Mouse (Mus musculus) MEL (cell line): ENCODE data around the gene Cbx6. TPM values are rescaled to one million over a fixed set of nuclear protein-coding genes. Genes with fewer than 3 reads are reported as not detected.

Source experiments
- DNase-seq: peaks from one replicate; pipeline ENCODE4 v3.0.0; 2011; ENCODE audit warnings: low read depth, low spot score
- H3K27ac ChIP-seq: 2 replicates; pipeline ENCODE4 v1.5.1; 2012; ENCODE audit warnings: low read depth, mild to moderate bottlenecking, control low read depth, low read length, moderate library complexity; ENCODE audit not compliant: control insufficient read depth
- H3K27me3 ChIP-seq, 2 experiments: fragments of 150-350 bp in 1 of 2; sonication (generic) in 1 of 2; 2 replicates each; pipeline ENCODE4 v1.6.1; 2012; ENCODE audit warnings: low read length in 2 of 2, mild to moderate bottlenecking in 2 of 2, improper control_type of control experiment in 1 of 2, moderate library complexity in 1 of 2; ENCODE audit not compliant: insufficient read depth in 2 of 2, control insufficient read depth in 1 of 2
- H3K36me3 ChIP-seq, 2 experiments: 2 replicates each; pipeline ENCODE4 v1.6.1; 2012 to 2014; ENCODE audit warnings: low read length in 2 of 2, improper control_type of control experiment in 1 of 2, inconsistent platforms in 1 of 2, mild to moderate bottlenecking in 1 of 2; ENCODE audit not compliant: insufficient read depth in 2 of 2, control insufficient read depth in 1 of 2
- H3K4me1 ChIP-seq, 2 experiments: fragments of 150-350 bp in 1 of 2; sonication (generic) in 1 of 2; 2 replicates each; pipeline ENCODE4 v1.6.1; 2012; ENCODE audit warnings: low read length in 2 of 2, improper control_type of control experiment in 1 of 2, mild to moderate bottlenecking in 1 of 2; ENCODE audit not compliant: insufficient read depth in 2 of 2, control insufficient read depth in 1 of 2
- H3K4me3 ChIP-seq, 2 experiments: fragments of 150-350 bp in 1 of 2; sonication (generic) in 1 of 2; 2 replicates each; pipeline ENCODE4 v1.5.1; 2012; ENCODE audit warnings: low read depth in 2 of 2, low read length in 2 of 2, mild to moderate bottlenecking in 2 of 2, moderate library complexity in 2 of 2, control low read depth in 1 of 2, improper control_type of control experiment in 1 of 2; ENCODE audit not compliant: control insufficient read depth in 1 of 2, insufficient read depth in 1 of 2
- H3K79me2 ChIP-seq: 2 replicates; pipeline ENCODE4 v1.6.1; 2012; ENCODE audit warnings: mild to moderate bottlenecking, low read length, moderate library complexity; ENCODE audit not compliant: control insufficient read depth, poor library complexity, insufficient read depth
- H3K9ac ChIP-seq: 2 replicates; pipeline ENCODE4 v1.6.1; 2012; ENCODE audit warnings: low read depth, mild to moderate bottlenecking, control low read depth, low read length, moderate library complexity; ENCODE audit not compliant: control insufficient read depth, poor library complexity, severe bottlenecking
- H3K9me3 ChIP-seq: fragments of 150-350 bp; sonication (generic); replicated peaks from 2 replicates; pipeline ENCODE4 v1.6.1; 2012; ENCODE audit warnings: mild to moderate bottlenecking, low read length, improper control_type of control experiment, moderate library complexity; ENCODE audit not compliant: insufficient read depth
- BHLHE40 ChIP-seq: IDR thresholded peaks from 2 replicates; pipeline ENCODE4 v1.6.1; 2012; ENCODE audit warnings: low read depth, mild to moderate bottlenecking, inconsistent platforms, low read length, improper control_type of control experiment, borderline replicate concordance
- CHD2 ChIP-seq: IDR thresholded peaks from 2 replicates; pipeline ENCODE4 v1.6.1; 2011; ENCODE audit warnings: low read length, improper control_type of control experiment
- CTCF ChIP-seq, 3 experiments: IDR thresholded peaks in 2 of 3; conservative IDR thresholded peaks in 1 of 3; 2 replicates each; pipeline ENCODE4 v1.5.1; 2011 to 2012; ENCODE audit warnings: low read length in 3 of 3, low read depth in 2 of 3, mild to moderate bottlenecking in 2 of 3, improper control_type of control experiment in 1 of 3, inconsistent platforms in 1 of 3, mixed read lengths in 1 of 3, moderate library complexity in 1 of 3; ENCODE audit not compliant: control insufficient read depth in 1 of 3, insufficient read depth in 1 of 3, poor library complexity in 1 of 3, severe bottlenecking in 1 of 3
- E2F4 ChIP-seq: IDR thresholded peaks from 2 replicates; pipeline ENCODE4 v1.6.1; 2011; ENCODE audit warnings: low read depth, low read length, improper control_type of control experiment, borderline replicate concordance
- EP300 ChIP-seq, 2 experiments: IDR thresholded peaks; 2 replicates each; pipeline ENCODE4 v1.6.1; 2011; ENCODE audit warnings: improper control_type of control experiment in 2 of 2, low read length in 2 of 2, low read depth in 1 of 2, mild to moderate bottlenecking in 1 of 2
- ETS1 ChIP-seq: IDR thresholded peaks from 2 replicates; pipeline ENCODE4 v1.6.1; 2012; ENCODE audit warnings: low read depth, mild to moderate bottlenecking, inconsistent platforms, low read length, improper control_type of control experiment, moderate library complexity
- GATA1 ChIP-seq: IDR thresholded peaks from 2 replicates; pipeline ENCODE4 v1.6.1; 2011; ENCODE audit warnings: low read depth, low read length, improper control_type of control experiment
- HCFC1 ChIP-seq: IDR thresholded peaks from 2 replicates; pipeline ENCODE4 v1.6.1; 2012; ENCODE audit warnings: low read depth, mild to moderate bottlenecking, inconsistent platforms, low read length, improper control_type of control experiment, moderate library complexity
- MAFK ChIP-seq: IDR thresholded peaks from 2 replicates; pipeline ENCODE4 v1.6.1; 2011; ENCODE audit warnings: low read depth, mild to moderate bottlenecking, low read length, improper control_type of control experiment, borderline replicate concordance
- MAX ChIP-seq: IDR thresholded peaks from 2 replicates; pipeline ENCODE4 v1.6.1; 2011; ENCODE audit warnings: low read length, improper control_type of control experiment
- MEF2A ChIP-seq: IDR thresholded peaks from 2 replicates; pipeline ENCODE4 v1.6.1; 2014; ENCODE audit warnings: low read depth, mild to moderate bottlenecking, inconsistent platforms, low read length, improper control_type of control experiment; ENCODE audit not compliant: poor library complexity, insufficient replicate concordance, severe bottlenecking; ENCODE audit errors: extremely low read depth
- MXI1 ChIP-seq: IDR thresholded peaks from 2 replicates; pipeline ENCODE4 v1.6.1; 2011; ENCODE audit warnings: mild to moderate bottlenecking, low read depth, low read length, improper control_type of control experiment
- MYB ChIP-seq: IDR thresholded peaks from 2 replicates; pipeline ENCODE4 v1.6.1; 2011; ENCODE audit warnings: mild to moderate bottlenecking, low read depth, low read length, improper control_type of control experiment
- NRF1 ChIP-seq: IDR thresholded peaks from 2 replicates; pipeline ENCODE4 v1.6.1; 2014; ENCODE audit warnings: low read depth, mild to moderate bottlenecking, inconsistent platforms, low read length, improper control_type of control experiment, moderate library complexity; ENCODE audit not compliant: poor library complexity, insufficient read depth, severe bottlenecking
- POLR2AphosphoS2 ChIP-seq: IDR thresholded peaks from 2 replicates; pipeline ENCODE4 v1.6.1; 2011; ENCODE audit warnings: low read length, improper control_type of control experiment
- RAD21 ChIP-seq: IDR thresholded peaks from 2 replicates; pipeline ENCODE4 v1.6.1; 2011; ENCODE audit warnings: mild to moderate bottlenecking, low read depth, low read length, improper control_type of control experiment
- RCOR1 ChIP-seq: IDR thresholded peaks from 2 replicates; pipeline ENCODE4 v1.6.1; 2012; ENCODE audit warnings: low read depth, mild to moderate bottlenecking, inconsistent platforms, low read length, improper control_type of control experiment
- SMC3 ChIP-seq: IDR thresholded peaks from 2 replicates; pipeline ENCODE4 v1.6.1; 2011; ENCODE audit warnings: low read depth, low read length, improper control_type of control experiment
- TCF12 ChIP-seq: IDR thresholded peaks from 2 replicates; pipeline ENCODE4 v1.6.1; 2014; ENCODE audit warnings: low read depth, mild to moderate bottlenecking, inconsistent platforms, low read length, improper control_type of control experiment, moderate library complexity
- USF1 ChIP-seq: IDR thresholded peaks from 2 replicates; pipeline ENCODE4 v1.6.1; 2014; ENCODE audit warnings: low read depth, mild to moderate bottlenecking, inconsistent platforms, low read length, improper control_type of control experiment, moderate library complexity
- USF2 ChIP-seq, 2 experiments: IDR thresholded peaks; 2 replicates each; pipeline ENCODE4 v1.6.1; 2011 to 2012; ENCODE audit warnings: improper control_type of control experiment in 2 of 2, low read length in 2 of 2, borderline replicate concordance in 1 of 2, inconsistent platforms in 1 of 2, low read depth in 1 of 2, mild to moderate bottlenecking in 1 of 2; ENCODE audit not compliant: insufficient read depth in 1 of 2
- ZC3H11A ChIP-seq: IDR thresholded peaks from 2 replicates; pipeline ENCODE4 v1.6.1; 2012; ENCODE audit warnings: low read depth, mild to moderate bottlenecking, inconsistent platforms, low read length, improper control_type of control experiment
- polyA plus RNA-seq, 2 experiments: library from polyadenylated mRNA; stranded (reverse) in 1 of 2; unstranded in 1 of 2; fragments of >175 nt in 1 of 2; fragments of >200 nt in 1 of 2; gene quantifications; 2 replicates each; pipeline versions ENCODE4 v1.2.1 to v1.2.4; 2012; ENCODE audit warnings: low replicate concordance in 2 of 2, low read depth in 1 of 2; ENCODE audit not compliant: insufficient read length in 2 of 2, insufficient read depth in 1 of 2, missing spikeins in 1 of 2
- total RNA-seq: library from RNA; depleted of rRNA; stranded (reverse); fragments of 300-350 nt; gene quantifications from 2 replicates; pipeline ENCODE4 v1.2.3, GENCODE M21; 2012

Cbx6 gene
- total and polyA plus RNA-seq, 3 experiments: 25.1 to 43.6 TPM; not detected in 1

DNA sequence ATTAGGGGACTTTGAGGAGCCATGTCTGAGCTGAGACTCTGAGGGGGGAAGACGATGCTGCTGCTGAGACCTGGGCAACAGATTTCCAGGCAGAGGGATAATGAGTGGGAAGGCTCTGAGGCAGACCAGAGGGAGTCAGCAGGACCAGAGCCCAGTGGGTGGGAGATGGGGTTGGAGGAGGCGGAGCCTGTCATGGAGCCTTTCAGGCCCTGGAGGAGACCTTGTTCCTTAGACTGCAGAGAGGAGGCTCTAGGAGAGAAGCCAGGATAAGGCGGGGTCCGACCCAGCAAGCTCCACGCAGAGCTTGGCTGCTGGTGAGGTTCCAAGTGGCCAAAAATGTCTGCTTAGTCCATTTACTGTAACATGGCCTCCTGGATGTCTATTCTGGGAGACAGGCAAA is 12.6 kb upstream of the Cbx6 start:
- Histone ChIP-seq H3K9me3 (no peaks in the 10 kb centered on the region), H3K4me3 (no peak overlapping the region), H3K79me2 (peaks cover 2% of the 10 kb centered on the region; the same call in 1 of the 2 replicates), H3K36me3 (no peaks in the 10 kb centered on the region), H3K4me1 (0 out of 4 replicates have a peak, but pooled peaks cover 0 to 8% of the 10 kb centered on the region in 2 experiments), H3K9ac (no peak overlapping the region), H3K27me3 (peaks cover 0 to 1% of the 10 kb centered on the region in 2 experiments; a peak in 1 of 4 replicates), H3K27ac (no peak overlapping the region)
- DNase-seq: no peak
- TF ChIP-seq ETS1 (no peak), USF2 (IDR thresholded peaks at IDR 0.05; ENCODE audit: borderline replicate concordance in 1 of 2, insufficient read depth in 1 of 2, low read depth in 1 of 2, low read length in 2 of 2) (no peak), CHD2 (no peak), NRF1 (no peak), ZC3H11A (no peak), BHLHE40 (no peak), RCOR1 (no peak), MAFK (no peak), POLR2AphosphoS2 (no peak), TCF12 (no peak), USF1 (no peak), SMC3 (no peak), E2F4 (no peak), MYB (no peak), CTCF (IDR thresholded peaks at IDR 0.05 in 2 of 3, conservative IDR thresholded peaks at IDR 0.05 in 1 of 3; ENCODE audit: control insufficient read depth in 1 of 3, insufficient read depth in 1 of 3, low read depth in 2 of 3, low read length in 3 of 3, poor library complexity in 1 of 3, severe bottlenecking in 1 of 3) (no peak), RAD21 (no peak), GATA1 (no peak), MEF2A (no peak), EP300 (IDR thresholded peaks at IDR 0.05; ENCODE audit: low read depth in 1 of 2, low read length in 2 of 2) (no peak), HCFC1 (no peak)

DNA sequence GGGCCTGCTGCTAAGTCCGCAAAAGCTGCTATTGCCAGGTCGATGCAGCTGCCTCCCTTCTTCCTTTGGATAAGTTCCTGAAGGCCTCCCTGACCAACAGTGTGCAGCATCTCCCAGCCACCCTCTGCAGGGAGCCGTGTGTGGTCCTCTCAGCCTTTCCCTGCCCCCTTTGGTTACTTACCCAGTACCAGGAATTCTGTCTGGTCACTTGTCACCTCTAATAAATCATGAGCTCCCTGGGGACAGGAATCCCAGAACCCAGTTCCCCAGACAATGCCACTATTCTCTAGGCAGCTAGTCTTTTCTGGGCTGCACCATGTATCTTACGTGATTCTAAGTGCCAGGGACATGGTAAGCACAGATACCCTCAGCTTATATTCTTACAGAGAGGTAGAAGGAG is 11.5 kb upstream of the Cbx6 start:
- H3K9ac ChIP-seq: no peak overlapping the region
- no peak overlapping the region for H3K4me3 ChIP-seq
- 0 out of 4 replicates have a peak, but pooled peaks cover 0 to 8% of the 10 kb centered on the region in 2 experiments for H3K4me1 ChIP-seq
- H3K79me2 ChIP-seq: peaks cover 2% of the 10 kb centered on the region; the same call in 1 of the 2 replicates
- no peaks in the 10 kb centered on the region for H3K36me3 ChIP-seq
- no peaks in the 10 kb centered on the region for H3K9me3 ChIP-seq
- no peak for TF ChIP-seq MAX
- no peak for TF ChIP-seq USF2 (IDR thresholded peaks at IDR 0.05; ENCODE audit: borderline replicate concordance in 1 of 2, insufficient read depth in 1 of 2, low read depth in 1 of 2, low read length in 2 of 2)
- no peak for TF ChIP-seq CTCF (IDR thresholded peaks at IDR 0.05 in 2 of 3, conservative IDR thresholded peaks at IDR 0.05 in 1 of 3; ENCODE audit: control insufficient read depth in 1 of 3, insufficient read depth in 1 of 3, low read depth in 2 of 3, low read length in 3 of 3, poor library complexity in 1 of 3, severe bottlenecking in 1 of 3)
- TF ChIP-seq MXI1: no peak
- no peak for DNase-seq
- H3K27me3 ChIP-seq: no peaks in the 10 kb centered on the region; a peak in 1 of 4 replicates
- H3K27ac ChIP-seq: no peak overlapping the region
